In genomic region chr17:72268529-72268928, GRCm38 (mm10) we compare ENCODE assay signal across 34 mouse cellular contexts.
"Had no signal": no experiment of that assay in that cellular context is flagged by ENCODE, and none has a peak within 500 bp of the region (broad histone marks: within the 10 kb centered on the region; RNA-seq: fewer than 3 reads in every experiment).

No protein-coding gene starts in this region.

- H3K36me3 ChIP-seq: heart, embryonic 12.5 days; heart, embryonic 13.5 days; heart, embryonic 15.5 days; hindbrain, embryonic 10.5 days; hindbrain, embryonic 12.5 days; hindbrain, embryonic 13.5 days; hindbrain, embryonic 15.5 days; intestine, embryonic 15.5 days; kidney, embryonic 15.5 days had no signal

- H3K27me3 ChIP-seq: heart, embryonic 12.5 days; heart, embryonic 13.5 days; heart, embryonic 15.5 days; hindbrain, embryonic 12.5 days; hindbrain, embryonic 13.5 days; hindbrain, embryonic 15.5 days; intestine, embryonic 15.5 days; kidney, embryonic 15.5 days had no signal

- H3K4me2 ChIP-seq: heart, embryonic 12.5 days; heart, embryonic 13.5 days; heart, embryonic 15.5 days; hindbrain, embryonic 12.5 days; hindbrain, embryonic 13.5 days; hindbrain, embryonic 14.5 days; hindbrain, embryonic 15.5 days; intestine, embryonic 15.5 days; kidney, embryonic 15.5 days had no signal

- H3K27ac ChIP-seq: heart, embryonic 13.5 days; heart, embryonic 15.5 days; hindbrain, embryonic 10.5 days; hindbrain, embryonic 12.5 days; hindbrain, embryonic 13.5 days; hindbrain, embryonic 14.5 days; hindbrain, embryonic 15.5 days; hindbrain, postnatal 0 days; intestine, embryonic 15.5 days; kidney, embryonic 15.5 days; kidney, postnatal 0 days; layer of hippocampus, adult 2 months; left cerebral cortex, adult 2 months had no signal

- H3K4me3 ChIP-seq: heart, embryonic 12.5 days; heart, embryonic 13.5 days; heart, embryonic 15.5 days; hindbrain, embryonic 10.5 days; hindbrain, embryonic 12.5 days; hindbrain, embryonic 13.5 days; hindbrain, embryonic 15.5 days; intestine, embryonic 15.5 days; kidney, embryonic 15.5 days; layer of hippocampus, adult 2 months; left cerebral cortex, adult 2 months had no signal

- DNase-seq: heart, postnatal 10 days; heart, postnatal 14 days; heart, postnatal 36 days; heart, postnatal 4 days; kidney, adult 11 months; kidney, adult 18-20 months; kidney, adult 2 months; kidney, adult 8-10 months; kidney, adult 9 months; kidney, postnatal 10 days; kidney, postnatal 14 days; kidney, postnatal 25 days; kidney, postnatal 36 days; kidney, postnatal 4 days; layer of hippocampus, adult 9-11 months; layer of hippocampus, postnatal 36 days had no signal

- H3K9ac ChIP-seq: heart, embryonic 12.5 days; heart, embryonic 13.5 days; heart, embryonic 15.5 days; hindbrain, embryonic 12.5 days; hindbrain, embryonic 13.5 days; hindbrain, embryonic 14.5 days; hindbrain, embryonic 15.5 days; intestine, embryonic 15.5 days; kidney, embryonic 15.5 days had no signal

- H3K4me1 ChIP-seq: hindbrain, embryonic 10.5 days; hindbrain, embryonic 12.5 days; hindbrain, embryonic 13.5 days; intestine, embryonic 15.5 days; kidney, embryonic 15.5 days had no signal

- H3K9me3 ChIP-seq: heart, embryonic 12.5 days; heart, embryonic 13.5 days; heart, embryonic 15.5 days; hindbrain, embryonic 10.5 days; hindbrain, embryonic 12.5 days; hindbrain, embryonic 13.5 days; hindbrain, embryonic 15.5 days; intestine, embryonic 15.5 days; kidney, embryonic 15.5 days had no signal

- ATAC-seq: hindbrain, embryonic 16.5 days; hindbrain, postnatal 0 days; inflammation-experienced regulatory T-cells, adult 6 months; intestine, embryonic 15.5 days; intestine, embryonic 16.5 days; intestine, postnatal 0 days had no signal
